Mouse (Mus musculus) erythroid progenitor cell, adult 5-6 weeks (primary cell): Measurements from ENCODE around the gene Tmem247. TPM values are rescaled to one million over a fixed set of nuclear protein-coding genes. Genes with fewer than 3 reads are reported as not detected.

Experiments used
- ATAC-seq: replicated peaks from 2 replicates; pipeline ENCODE4 v1.8.0; 2016; ENCODE audit warnings: moderate number of reproducible peaks, mild to moderate bottlenecking, moderate TSS enrichment, inconsistent platforms; ENCODE audit not compliant: poor library complexity, low FRiP score, severe bottlenecking
- total RNA-seq, 2 experiments: library from RNA; stranded (forward) in 1 of 2; stranded (reverse) in 1 of 2; fragments of 150-400 nt in 1 of 2; fragments of 186-747, 209-891 nt in 1 of 2; gene quantifications; 2 replicates each; pipeline versions ENCODE4 v1.2.3 to v1.2.4; 2015 to 2017; ENCODE audit warnings: low replicate concordance in 2 of 2

The Tmem247 gene
- total RNA-seq, 2 experiments from 2014 or later, result not detected

- ATAC-seq, result no peak
Observed at GRCm38 (mm10) chr17:86961301-86961841, 44.2 kb downstream of the Tmem247 start.

GRCm38 (mm10) chr17:86962297-86962893, 45.2 kb downstream of the Tmem247 start:
- no peak for ATAC-seq

- no peak for ATAC-seq
Observed at GRCm38 (mm10) chr17:86962894-86963585, 45.9 kb downstream of the Tmem247 start, which contains the start of gene Rhoq. Gene Rhoq, plus strand, starts transcription at chr17:86963082.

- no peak for ATAC-seq
Observed at GRCm38 (mm10) chr17:86963586-86963902, 46.4 kb downstream of the Tmem247 start.

GRCm38 (mm10) chr17:86964041-86964440, 46.9 kb downstream of the Tmem247 start:
- no peak for ATAC-seq

GRCm38 (mm10) chr17:86964502-86964901, 47.4 kb downstream of the Tmem247 start:
- ATAC-seq, result no peak

- ATAC-seq, result no peak
Observed at GRCm38 (mm10) chr17:86965121-86965520, 48.0 kb downstream of the Tmem247 start.

- ATAC-seq, result no peak
Observed at GRCm38 (mm10) chr17:86966040-86966439, 48.9 kb downstream of the Tmem247 start.

GRCm38 (mm10) chr17:86967048-86967447, 49.9 kb downstream of the Tmem247 start:
- ATAC-seq, result no peak

GRCm38 (mm10) chr17:86967536-86968525, 50.7 kb downstream of the Tmem247 start:
- no peak for ATAC-seq

- no peak for ATAC-seq
Observed at GRCm38 (mm10) chr17:86968581-86968980, 51.4 kb downstream of the Tmem247 start.

GRCm38 (mm10) chr17:86969582-86969981, 52.4 kb downstream of the Tmem247 start:
- no peak for ATAC-seq

GRCm38 (mm10) chr17:86970026-86970750, 53.0 kb downstream of the Tmem247 start:
- ATAC-seq, result no peak

- no peak for ATAC-seq
Observed at GRCm38 (mm10) chr17:86971036-86971435, 53.9 kb downstream of the Tmem247 start.

GRCm38 (mm10) chr17:86971860-86972259, 54.7 kb downstream of the Tmem247 start:
- ATAC-seq, result no peak

Other genes with a start within 250 kb of the Tmem247 start
- gene Epas1, start 163.6 kb upstream of the Tmem247 start, total RNA-seq (2015; ENCODE audit: low replicate concordance), result 1.4 TPM in 1 of 2 replicates, not detected in the other
- 0.15 and 0.90 TPM in 2 replicates for gene Epas1, start 163.6 kb upstream of the Tmem247 start, total RNA-seq (2017; ENCODE audit: low replicate concordance)
- gene Atp6v1e2, start 30.5 kb downstream of the Tmem247 start, total RNA-seq (2015; ENCODE audit: low replicate concordance), result not detected in 2 replicates
- not detected in 2 replicates for gene Atp6v1e2, start 30.5 kb downstream of the Tmem247 start, total RNA-seq (2017; ENCODE audit: low replicate concordance)
- gene Rhoq, start 45.7 kb downstream of the Tmem247 start, total RNA-seq (2015; ENCODE audit: low replicate concordance), result 4.7 and 10.9 TPM in 2 replicates
- 2.9 and 4.0 TPM in 2 replicates for gene Rhoq, start 45.7 kb downstream of the Tmem247 start, total RNA-seq (2017; ENCODE audit: low replicate concordance)
- gene Pigf, start 108.1 kb downstream of the Tmem247 start, total RNA-seq (2015; ENCODE audit: low replicate concordance), result 6.3 TPM in 1 of 2 replicates, not detected in the other
- gene Pigf, start 108.1 kb downstream of the Tmem247 start, total RNA-seq (2017; ENCODE audit: low replicate concordance), result 2.4 and 4.3 TPM in 2 replicates
- gene Cript, start 108.2 kb downstream of the Tmem247 start, total RNA-seq (2015; ENCODE audit: low replicate concordance), result 53.3 and 91.8 TPM in 2 replicates
- 37.4 and 51.5 TPM in 2 replicates for gene Cript, start 108.2 kb downstream of the Tmem247 start, total RNA-seq (2017; ENCODE audit: low replicate concordance)
- gene Socs5, start 190.3 kb downstream of the Tmem247 start, total RNA-seq (2015; ENCODE audit: low replicate concordance), result 0.84 and 4.0 TPM in 2 replicates
- 1.2 TPM in 1 of 2 replicates, not detected in the other for gene Socs5, start 190.3 kb downstream of the Tmem247 start, total RNA-seq (2017; ENCODE audit: low replicate concordance)